Mouse (Mus musculus) G1E (cell line): ENCODE measurements at regions not wholly inside any gene's neighbourhood (a gene's known extent, or its start where the extent isn't known, plus 50 kb on each side); places are given as distances from the start of the nearest gene placed in this dataset.

Source experiments
- ATAC-seq: 2 replicates; pipeline ENCODE4 v1.8.0; 2016; ENCODE audit warnings: mild to moderate bottlenecking; ENCODE audit not compliant: insufficient number of reproducible peaks, poor library complexity, low FRiP score, severe bottlenecking; ENCODE audit errors: extremely low read depth
- DNase-seq: peaks from one replicate; pipeline ENCODE4 v3.0.0; 2012; ENCODE audit warnings: low spot score
- H3K27me3 ChIP-seq: 2 replicates; pipeline ENCODE4 v1.6.1; 2012; ENCODE audit warnings: mild to moderate bottlenecking, low read length, inconsistent platforms; ENCODE audit not compliant: insufficient read depth
- H3K36me3 ChIP-seq: replicated peaks from 2 replicates; pipeline ENCODE3; 2012; ENCODE audit warnings: mild to moderate bottlenecking, inconsistent platforms
- H3K4me1 ChIP-seq: 2 replicates; pipeline ENCODE4 v1.6.1; 2012; ENCODE audit warnings: low read depth, low read length, inconsistent platforms, mixed read lengths; ENCODE audit not compliant: insufficient read depth
- H3K4me3 ChIP-seq: 2 replicates; pipeline ENCODE4 v1.5.1; 2012; ENCODE audit warnings: low read depth, mild to moderate bottlenecking, inconsistent platforms, low read length, moderate library complexity, mixed read lengths
- H3K9me3 ChIP-seq: replicated peaks from 2 replicates; pipeline ENCODE4 v1.6.1; 2012; ENCODE audit warnings: inconsistent platforms
- CTCF ChIP-seq: IDR thresholded peaks from 2 replicates; pipeline ENCODE4 v1.5.1; 2012; ENCODE audit warnings: low read depth, low read length, inconsistent platforms, mixed read lengths
- GATA1 ChIP-seq: IDR thresholded peaks from 2 replicates; pipeline ENCODE4 v1.6.1; 2012; ENCODE audit warnings: borderline replicate concordance, low read length, inconsistent platforms, mixed read lengths
- GATA2 ChIP-seq: IDR thresholded peaks from 2 replicates; pipeline ENCODE4 v1.6.1; 2012; ENCODE audit warnings: low read depth, low read length, inconsistent platforms, borderline replicate concordance
- POLR2AphosphoS5 ChIP-seq: IDR thresholded peaks from 2 replicates; pipeline ENCODE4 v1.6.1; 2012; ENCODE audit warnings: low read depth, low read length, inconsistent platforms; ENCODE audit not compliant: insufficient replicate concordance
- TAL1 ChIP-seq: conservative IDR thresholded peaks from 2 replicates; pipeline ENCODE4 v1.6.1; 2012; ENCODE audit warnings: low read depth, low read length, inconsistent platforms, mixed read lengths

DNA sequence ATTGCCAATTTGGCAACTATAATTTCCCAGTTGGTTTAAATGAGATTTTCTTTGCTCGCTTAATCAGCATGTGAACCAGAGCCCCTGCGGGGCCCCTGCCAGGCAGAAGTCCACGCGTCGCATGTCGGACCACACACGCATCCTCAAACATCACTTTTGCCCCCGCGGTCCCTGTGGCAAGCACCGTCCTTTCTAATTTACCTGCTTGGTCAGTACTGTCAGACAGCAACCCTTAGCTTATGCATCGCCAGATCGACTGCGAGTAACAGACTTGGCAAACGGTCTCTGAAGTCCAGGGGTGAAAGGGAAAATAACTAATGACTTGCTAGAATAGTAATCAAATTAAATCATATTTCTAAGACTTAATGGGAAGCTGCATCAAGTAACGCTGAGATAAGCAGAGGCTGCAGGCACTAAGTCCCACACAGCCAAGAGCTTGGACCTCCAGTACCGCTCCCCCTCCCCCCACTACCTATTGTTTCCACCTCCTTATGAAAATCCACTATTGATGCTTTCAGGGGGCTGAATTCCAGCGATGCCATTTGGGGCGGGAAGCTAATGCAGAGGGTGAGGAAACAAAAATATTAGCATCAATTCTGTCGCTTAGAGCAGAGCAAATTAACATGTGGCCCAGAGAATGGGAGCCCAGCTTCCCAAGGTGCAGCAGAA is 142.0 kb upstream of the Cntnap4 start:
- Histone ChIP-seq H3K4me3 (no peak overlapping the region), H3K4me1 (no peaks in the 10 kb centered on the region), H3K9me3 (peaks cover 48% of the 10 kb centered on the region), H3K27me3 (no peaks in the 10 kb centered on the region), H3K36me3 (no peaks in the 10 kb centered on the region)
- DNase-seq = no peak
- no peak for ATAC-seq
- TF ChIP-seq CTCF (no peak), POLR2AphosphoS5 (no peak), TAL1 (no peak), GATA1 (no peak), GATA2 (no peak)

DNA sequence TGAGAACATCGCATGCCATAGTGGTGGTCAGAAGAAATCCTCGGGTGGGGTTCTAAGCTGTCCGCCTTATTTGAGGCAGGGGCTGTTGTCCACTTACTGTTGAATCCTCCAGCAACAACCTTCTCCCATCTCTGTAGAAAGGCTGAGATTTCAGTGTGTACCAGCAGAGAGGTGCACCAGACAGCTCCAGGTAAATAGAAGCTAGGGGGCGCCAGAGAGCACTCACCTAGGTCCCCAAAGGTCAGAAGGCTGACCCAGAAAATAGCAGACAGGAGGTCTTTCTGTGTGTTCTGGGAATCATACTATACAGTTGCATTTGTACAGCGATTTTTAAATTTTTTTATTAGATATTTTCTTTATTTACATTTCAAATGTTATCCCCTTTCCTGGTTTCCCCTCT is 157.9 kb upstream of the Cntnap4 start:
- DNase-seq (no peak), ATAC-seq (no peak)
- H3K4me3 ChIP-seq = no peak overlapping the region
- TF ChIP-seq TAL1 = no peak
- no peak for TF ChIP-seq CTCF
- TF ChIP-seq GATA1 = no peak
- TF ChIP-seq GATA2 = no peak
- TF ChIP-seq POLR2AphosphoS5 = no peak
- peaks cover 50% of the 10 kb centered on the region for H3K9me3 ChIP-seq
- H3K27me3 ChIP-seq = no peaks in the 10 kb centered on the region
- H3K36me3 ChIP-seq = no peaks in the 10 kb centered on the region
- H3K4me1 ChIP-seq = no peaks in the 10 kb centered on the region

DNA sequence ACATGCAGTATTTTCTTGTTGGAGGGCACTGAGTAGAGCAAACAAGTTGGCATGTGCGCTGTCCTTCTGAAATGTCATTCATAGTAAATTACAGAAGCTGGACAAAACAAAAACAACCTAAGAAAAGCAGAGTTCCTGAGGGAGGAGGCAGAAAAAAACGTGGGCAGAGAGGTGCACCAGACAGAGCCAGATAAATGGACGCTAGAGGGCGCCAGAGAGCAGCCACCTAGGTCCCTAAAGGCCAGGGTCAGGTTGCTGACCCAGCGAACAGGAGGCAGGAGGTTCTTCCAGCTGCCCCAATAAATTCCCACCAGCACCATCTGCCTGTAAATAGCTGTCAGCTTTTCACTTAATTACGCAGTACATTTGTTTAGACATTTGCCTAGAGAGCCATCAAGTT is 158.6 kb upstream of the Cntnap4 start:
- ATAC-seq (no peak), DNase-seq (no peak)
- no peaks in the 10 kb centered on the region for H3K36me3 ChIP-seq
- no peaks in the 10 kb centered on the region for H3K4me1 ChIP-seq
- 0 out of 2 replicates have a peak, but pooled peaks have one; percentile 13 for TF ChIP-seq CTCF
- no peak for TF ChIP-seq GATA1
- H3K27me3 ChIP-seq = no peaks in the 10 kb centered on the region
- no peak overlapping the region for H3K4me3 ChIP-seq
- peaks cover 52% of the 10 kb centered on the region for H3K9me3 ChIP-seq

DNA sequence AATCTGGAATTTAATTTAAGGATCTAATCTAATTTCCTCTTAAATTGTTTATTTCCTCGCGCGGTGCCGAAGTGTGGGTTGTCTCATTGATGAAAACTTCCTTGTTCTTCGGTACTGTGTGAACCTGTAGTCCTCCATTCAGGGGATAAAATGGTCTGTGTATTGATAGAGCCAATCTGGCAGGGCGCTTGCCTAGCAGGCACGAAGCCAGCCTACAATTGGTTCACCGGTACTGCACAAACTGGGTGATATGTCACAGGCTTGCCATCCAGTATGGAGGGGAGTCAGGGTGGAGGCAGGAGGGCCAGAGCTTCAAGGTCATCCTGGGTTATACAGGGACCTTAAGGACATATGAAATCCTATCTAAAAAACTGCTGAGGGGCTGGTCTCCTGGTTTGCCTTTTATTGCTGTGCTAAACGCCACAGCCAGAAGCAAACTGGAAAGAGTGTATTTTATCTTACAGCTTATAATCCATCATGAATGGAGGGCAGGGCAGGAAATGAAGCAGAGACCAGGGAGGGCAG is 161.6 kb upstream of the Cntnap4 start:
- no peak overlapping the region for H3K4me3 ChIP-seq
- ATAC-seq = no peak
- H3K9me3 ChIP-seq = peaks cover 61% of the 10 kb centered on the region
- TF ChIP-seq GATA2 = no peak
- no peak for TF ChIP-seq GATA1
- TF ChIP-seq CTCF = no peak
- no peak for TF ChIP-seq TAL1
- TF ChIP-seq POLR2AphosphoS5 = no peak
- DNase-seq = no peak
- no peaks in the 10 kb centered on the region for H3K36me3 ChIP-seq
- no peaks in the 10 kb centered on the region for H3K27me3 ChIP-seq
- no peaks in the 10 kb centered on the region for H3K4me1 ChIP-seq

DNA sequence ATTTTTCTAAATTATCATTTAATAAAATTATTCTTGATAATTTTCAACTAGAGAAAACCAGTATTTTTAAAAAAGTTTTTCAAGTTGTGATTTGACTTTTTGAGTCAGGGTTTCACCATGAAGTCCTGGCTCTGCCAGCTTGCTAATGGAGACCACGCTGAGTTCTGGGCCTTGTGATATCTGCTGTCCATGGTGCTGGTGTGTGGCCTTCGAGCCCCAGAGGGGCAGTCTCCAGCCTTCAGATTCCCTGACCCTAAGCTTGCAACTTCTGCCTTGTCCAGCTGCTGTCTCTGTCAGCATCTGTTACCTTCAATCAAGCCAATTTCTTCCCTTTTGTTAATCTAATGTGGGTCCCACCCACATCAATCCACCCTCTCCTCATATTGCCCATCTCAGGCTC is 165.8 kb upstream of the Cntnap4 start:
- Histone ChIP-seq H3K9me3 (peaks cover 50% of the 10 kb centered on the region), H3K4me1 (no peaks in the 10 kb centered on the region), H3K27me3 (no peaks in the 10 kb centered on the region), H3K36me3 (no peaks in the 10 kb centered on the region), H3K4me3 (no peak overlapping the region)
- TF ChIP-seq POLR2AphosphoS5 = no peak
- no peak for TF ChIP-seq CTCF
- no peak for TF ChIP-seq GATA2
- no peak for TF ChIP-seq GATA1
- TF ChIP-seq TAL1 = no peak
- DNase-seq = no peak
- no peak for ATAC-seq

DNA sequence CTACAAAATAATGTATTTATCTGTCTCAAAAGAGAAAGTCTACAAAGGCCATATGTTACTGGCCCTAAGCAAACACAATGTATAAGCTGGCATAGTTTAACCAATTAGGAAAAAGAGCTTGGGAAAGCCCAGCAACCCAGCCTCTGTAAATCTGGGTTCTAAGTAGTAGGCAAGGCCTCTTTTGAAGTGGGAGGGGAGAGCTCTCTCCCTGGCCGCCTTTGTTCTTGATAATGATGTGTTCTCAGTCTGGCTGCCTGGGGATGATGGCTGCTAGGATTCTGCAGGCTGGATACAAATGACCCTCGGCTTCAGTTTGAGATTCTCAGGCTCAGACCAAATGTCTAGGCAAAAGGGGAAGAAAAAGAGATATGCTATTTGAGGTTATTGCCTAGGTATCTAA is 172.4 kb upstream of the Cntnap4 start:
- TF ChIP-seq POLR2AphosphoS5 (no peak), GATA1 (no peak), GATA2 (no peak), CTCF (no peak), TAL1 (no peak)
- Histone ChIP-seq H3K4me1 (no peaks in the 10 kb centered on the region), H3K27me3 (no peaks in the 10 kb centered on the region), H3K4me3 (no peak overlapping the region), H3K36me3 (no peaks in the 10 kb centered on the region), H3K9me3 (peaks cover 26% of the 10 kb centered on the region)
- DNase-seq (no peak), ATAC-seq (no peak)
